In genomic region chr7:64872743-64873241, GRCm38 (mm10) we compare ENCODE assay signal across 8 mouse cellular contexts. TPM values are rescaled to one million over a fixed set of nuclear protein-coding genes. Genes with fewer than 3 reads are reported as not detected.
DNase-seq lines count a peak whose midpoint lies in the region; ATAC-seq and TF ChIP-seq lines count a peak whose summit lies in the region.

Gene Nsmce3 (minus strand): TSS chr7:64872997.

- peak within 1 kb of the TSS; percentile 93 for H3K9ac ChIP-seq in forebrain, embryonic 16.5 days (replicated peaks; ENCODE audit: low read depth, low read length)
- peak within 1 kb of the TSS; percentile 97 for H3K9ac ChIP-seq in lung, embryonic 14.5 days

- peak within 1 kb of the TSS; percentile 98 for H3K4me2 ChIP-seq in forebrain, embryonic 16.5 days (ENCODE audit: low read length)
- peak within 1 kb of the TSS; percentile 90 for H3K4me2 ChIP-seq in lung, embryonic 14.5 days

- peaks cover 22% of the 10 kb centered on the region for H3K36me3 ChIP-seq in G1E (replicated peaks)
- H3K36me3 ChIP-seq in forebrain, embryonic 16.5 days (ENCODE audit: control insufficient read depth, insufficient read depth) = no peaks in the 10 kb centered on the region
- peaks cover 9% of the 10 kb centered on the region; the same call in 1 of the 2 replicates for H3K36me3 ChIP-seq in lung, embryonic 14.5 days (ENCODE audit: insufficient read depth)
- no peaks in the 10 kb centered on the region for H3K36me3 ChIP-seq in thymus, adult 2 months (ENCODE audit: control insufficient read depth, insufficient read depth, low read length)

- peaks cover 31% of the 10 kb centered on the region for H3K4me1 ChIP-seq in G1E (ENCODE audit: insufficient read depth, low read depth, low read length)
- H3K4me1 ChIP-seq in forebrain, embryonic 16.5 days (replicated peaks; ENCODE audit: control insufficient read depth, insufficient read depth, low read length) = peaks cover 33% of the 10 kb centered on the region
- H3K4me1 ChIP-seq in lung, embryonic 14.5 days (ENCODE audit: insufficient read depth) = peaks cover 9% of the 10 kb centered on the region
- peaks cover 8% of the 10 kb centered on the region for H3K4me1 ChIP-seq in olfactory bulb, adult 2 months (ENCODE audit: control insufficient read depth, insufficient read depth, low read length)
- peaks cover 6% of the 10 kb centered on the region for H3K4me1 ChIP-seq in thymus, adult 2 months (replicated peaks; ENCODE audit: control insufficient read depth, insufficient read depth, low read length)

- H3K27ac ChIP-seq in forebrain, embryonic 16.5 days (ENCODE audit: low read length) = peak within 1 kb of the TSS; percentile 95
- H3K27ac ChIP-seq in layer of hippocampus, adult 2 months = peak within 1 kb of the TSS; percentile 94
- H3K27ac ChIP-seq in lung, embryonic 14.5 days (ENCODE audit: low read depth) = peak within 1 kb of the TSS; percentile 95
- peak within 1 kb of the TSS; percentile 59; the same call in 1 of the 2 replicates for H3K27ac ChIP-seq in olfactory bulb, adult 2 months (ENCODE audit: insufficient read depth, low read depth, low read length)
- H3K27ac ChIP-seq in thymus, adult 2 months (ENCODE audit: control insufficient read depth, insufficient read depth, low read length) = peak within 1 kb of the TSS; percentile 16; the same call in 1 of the 2 replicates

- intact Hi-C loops in heart, postnatal 36 days (cut with DNase I) = loop anchor here (5.0 kb wide), 1 partner anchor 480 kb away; the partner anchor contains the start of genes Mcee and Mphosph10

- WGBS in forebrain, embryonic 16.5 days = 0% methylated on average over 47 of the region's 57 CpGs
- 0% methylated on average over 57 of the region's 57 CpGs for WGBS in lung, embryonic 14.5 days
- WGBS in olfactory bulb, adult 2 months = under 1% methylated on average over 56 of the region's 57 CpGs
- WGBS in thymus, adult 2 months = 0% methylated on average over 57 of the region's 57 CpGs

- TF ChIP-seq POLR2A in olfactory bulb, adult 2 months (IDR thresholded peaks at IDR 0.05; ENCODE audit: insufficient read depth, low read depth, low read length) = peak; percentile 96
- peak; percentile 78 for TF ChIP-seq POLR2A in thymus, adult 2 months (IDR thresholded peaks at IDR 0.05; ENCODE audit: control insufficient read depth, extremely low read depth, insufficient read depth, low read length, poor library complexity)

- DNase-seq in G1E (ENCODE audit: low spot score) = peak; percentile 94
- DNase-seq in cerebellum, adult 18-20 months = peak; percentile 96 to 99
- peak; percentile 97 for DNase-seq in heart, postnatal 36 days
- DNase-seq in layer of hippocampus, adult 2 months (ENCODE audit: low spot score in 2 of 2) = peak; percentile 96 to 99
- peak; percentile 99 for DNase-seq in lung, embryonic 14.5 days
- peak; percentile 97 for DNase-seq in thymus, adult 2 months

- peak; percentile 79 for ATAC-seq in G1E (ENCODE audit: extremely low read depth, insufficient number of reproducible peaks, low FRiP score, poor library complexity, severe bottlenecking)
- ATAC-seq in forebrain, embryonic 16.5 days = peak; percentile 96
- peak; percentile 95 for ATAC-seq in lung, embryonic 14.5 days (ENCODE audit: insufficient read depth)

- peaks cover 6% of the 10 kb centered on the region; the same call in 1 of the 2 replicates for H3K27me3 ChIP-seq in G1E (ENCODE audit: insufficient read depth, low read length)
- no peaks in the 10 kb centered on the region for H3K27me3 ChIP-seq in forebrain, embryonic 16.5 days (replicated peaks; ENCODE audit: control insufficient read depth, insufficient read depth, low read length)
- H3K27me3 ChIP-seq in lung, embryonic 14.5 days (ENCODE audit: insufficient read depth, low read length) = no peaks in the 10 kb centered on the region
- H3K27me3 ChIP-seq in thymus, adult 2 months (ENCODE audit: control insufficient read depth, insufficient read depth, low read length) = no peaks in the 10 kb centered on the region

- H3K9me3 ChIP-seq in G1E (replicated peaks) = no peaks in the 10 kb centered on the region
- no peaks in the 10 kb centered on the region for H3K9me3 ChIP-seq in forebrain, embryonic 16.5 days (ENCODE audit: control insufficient read depth, low read length)
- H3K9me3 ChIP-seq in lung, embryonic 14.5 days (ENCODE audit: low read depth, low read length) = no peaks in the 10 kb centered on the region

- H3K4me3 ChIP-seq in G1E (ENCODE audit: low read depth, low read length) = peak within 1 kb of the TSS; percentile 81
- peak within 1 kb of the TSS; percentile 93 for H3K4me3 ChIP-seq in forebrain, embryonic 16.5 days (replicated peaks; ENCODE audit: low read length)
- peak within 1 kb of the TSS; percentile 83 for H3K4me3 ChIP-seq in layer of hippocampus, adult 2 months
- peak within 1 kb of the TSS; percentile 84 for H3K4me3 ChIP-seq in lung, embryonic 14.5 days (ENCODE audit: low read depth, low read length)
- H3K4me3 ChIP-seq in olfactory bulb, adult 2 months (ENCODE audit: insufficient read depth, low read depth, low read length) = peak within 1 kb of the TSS; percentile 84
- peak within 1 kb of the TSS; percentile 88 for H3K4me3 ChIP-seq in thymus, adult 2 months (ENCODE audit: control insufficient read depth, insufficient read depth, low read length)

- no peak for TF ChIP-seq CTCF in G1E (IDR thresholded peaks at IDR 0.05; ENCODE audit: low read depth, low read length)
- peak; percentile 55 for TF ChIP-seq CTCF in layer of hippocampus, adult 2 months (conservative IDR thresholded peaks at IDR 0.05)
- no peak for TF ChIP-seq CTCF in lung, embryonic 14.5 days (IDR thresholded peaks at IDR 0.05; ENCODE audit: low read depth)
- TF ChIP-seq CTCF in olfactory bulb, adult 2 months (IDR thresholded peaks at IDR 0.05; ENCODE audit: insufficient read depth, low read depth, low read length) = no peak
- peak; percentile 57; the same call in 1 of the 2 replicates for TF ChIP-seq CTCF in thymus, adult 2 months (IDR thresholded peaks at IDR 0.05; ENCODE audit: borderline replicate concordance, control insufficient read depth, extremely low read depth, insufficient read depth, low read length, poor library complexity)

RNA-seq across cellular contexts. Expression of gene Nsmce3, which starts in this region (rescaled TPM):
- total RNA-seq in G1E (2014; fragmentation: Nextera tagmentation) (4.4 and 6.8 TPM in 2 replicates), G1E (2017) (6.4 and 7.2 TPM in 2 replicates)
- 8.1 and 9.7 TPM in 2 replicates for polyA plus RNA-seq in G1E (2012)
- polyA plus RNA-seq in forebrain, embryonic 16.5 days (2015; fragmentation: Nextera tagmentation; extraction: Ambion mirVana) = 9.5 and 9.9 TPM in 2 replicates
- 1 to 10 TPM; 3.5 to 3.6 TPM for total RNA-seq in heart, postnatal 36 days (2021)
- 10 to 100 TPM; 16.8 to 19.0 TPM for total RNA-seq in layer of hippocampus, adult 2 months (2021)
- polyA plus RNA-seq in lung, embryonic 14.5 days (2014; fragmentation: Nextera tagmentation; extraction: Ambion mirVana) = 11.8 and 12.2 TPM in 2 replicates
- polyA plus RNA-seq in olfactory bulb, adult 2 months (2012; ENCODE audit: insufficient read depth, insufficient read length, low replicate concordance, missing spikeins) = not detected in 2 replicates
- polyA plus RNA-seq in thymus, adult 2 months (2012; rRNA removed) = 6.3 and 7.6 TPM in 2 replicates

Comparison
In these comparisons a context has a peak if more than half of its experiments do, and no peak if none do; other contexts are left out.
1. Peak in every context shown above with its lines: DNase-seq, ATAC-seq, H3K4me3 ChIP-seq and H3K27ac ChIP-seq.
2. CTCF ChIP-seq: peak in layer of hippocampus, adult 2 months (single experiment) and thymus, adult 2 months (single experiment); none in G1E (single experiment), lung, embryonic 14.5 days (single experiment) and olfactory bulb, adult 2 months (single experiment).
3. H3K27ac ChIP-seq: peak in every context shown above with its lines; median percentile 95 in forebrain, embryonic 16.5 days; 95 in lung, embryonic 14.5 days; 94 in layer of hippocampus, adult 2 months; 59 in olfactory bulb, adult 2 months; 16 in thymus, adult 2 months.